Mouse (Mus musculus): Measurements from ENCODE around the gene Car5a.
A peak's percentile ranks its signal among the peaks of the same experiment; 100 is the strongest.

The Car5a gene

GRCm38 (mm10) chr8:121955825-121956500, 11.3 kb upstream of the Car5a start:
- DNase-seq (ENCODE audit: low spot score) = no peak

GRCm38 (mm10) chr8:121954981-121955555, 10.4 kb upstream of the Car5a start:
- no peak for DNase-seq (ENCODE audit: low spot score)

GRCm38 (mm10) chr8:121953821-121954545, 9.3 kb upstream of the Car5a start:
- no peak for DNase-seq (ENCODE audit: low spot score)

GRCm38 (mm10) chr8:121952800-121953199, 8.1 kb upstream of the Car5a start:
- DNase-seq (ENCODE audit: low spot score) = no peak

- DNase-seq (ENCODE audit: low spot score) = no peak
Observed at GRCm38 (mm10) chr8:121952122-121952521, 7.4 kb upstream of the Car5a start.

- no peak for DNase-seq (ENCODE audit: low spot score)
Observed at GRCm38 (mm10) chr8:121951656-121952009, 6.9 kb upstream of the Car5a start.

GRCm38 (mm10) chr8:121950749-121951655, 6.3 kb upstream of the Car5a start:
- no peak for DNase-seq (ENCODE audit: low spot score)

- peak; percentile 91 for DNase-seq (ENCODE audit: low spot score)
Observed at GRCm38 (mm10) chr8:121949941-121950748, 5.4 kb upstream of the Car5a start.

GRCm38 (mm10) chr8:121949222-121949800, 4.6 kb upstream of the Car5a start, which contains the start of gene Banp:
Gene Banp, plus strand, starts transcription at chr8:121949750.
- no peak for DNase-seq (ENCODE audit: low spot score)

GRCm38 (mm10) chr8:121948321-121949145, 3.8 kb upstream of the Car5a start:
- DNase-seq (ENCODE audit: low spot score) = no peak

GRCm38 (mm10) chr8:121947753-121948141, 3.0 kb upstream of the Car5a start:
- DNase-seq (ENCODE audit: low spot score) = peak; percentile 70

GRCm38 (mm10) chr8:121947047-121947752, 2.5 kb upstream of the Car5a start:
- DNase-seq (ENCODE audit: low spot score) = no peak

- no peak for DNase-seq (ENCODE audit: low spot score)
Observed at GRCm38 (mm10) chr8:121946351-121946750, 1.6 kb upstream of the Car5a start.

GRCm38 (mm10) chr8:121943716-121944115, 988 bp downstream of the Car5a start:
- DNase-seq (ENCODE audit: low spot score) = no peak

GRCm38 (mm10) chr8:121943057-121943540, 1.6 kb downstream of the Car5a start:
- no peak for DNase-seq (ENCODE audit: low spot score)

GRCm38 (mm10) chr8:121938732-121939131, 6.0 kb downstream of the Car5a start:
- DNase-seq (ENCODE audit: low spot score) = no peak

GRCm38 (mm10) chr8:121936391-121936790, 8.3 kb downstream of the Car5a start:
- DNase-seq (ENCODE audit: low spot score) = peak; percentile 33

GRCm38 (mm10) chr8:121935341-121936294, 9.1 kb downstream of the Car5a start:
- no peak for DNase-seq (ENCODE audit: low spot score)
